Mouse (Mus musculus): Measurements from ENCODE around the gene Snai3.

- TF ChIP-seq GATA1 (IDR thresholded peaks at IDR 0.05; ENCODE audit: low read length) (no peak), TAL1 (IDR thresholded peaks at IDR 0.05; ENCODE audit: low read length) (no peak)
Measured at GRCm38 (mm10) chr8:122475580-122476320, 15.2 kb upstream of the Snai3 start, which contains the start of the genes Rnf166 and Ctu2.
